Mouse (Mus musculus) kidney, embryonic 15.5 days (tissue): Measurements from ENCODE around the gene Tppp3. TPM values are rescaled to one million over a fixed set of nuclear protein-coding genes. Genes with fewer than 3 reads are reported as not detected.

Source experiments
- polyA plus RNA-seq: library from polyadenylated mRNA; unstranded; fragments of >200 nt; fragmentation: Nextera tagmentation; extraction: Ambion mirVana; gene quantifications from 2 replicates; pipeline ENCODE4 v1.2.1, GENCODE M21; 2015

Gene Tppp3
- polyA plus RNA-seq, 1 experiment from 2014 or later = 38.3 TPM

Other genes starting within 250 kb of the Tppp3 start
- 23.8 and 25.2 TPM in 2 replicates for gene D230025D16Rik, start 246.4 kb downstream of the Tppp3 start, polyA plus RNA-seq
- 9.6 and 13.5 TPM in 2 replicates for gene B3gnt9, start 216.4 kb downstream of the Tppp3 start, polyA plus RNA-seq
- 20.0 and 24.2 TPM in 2 replicates for gene Tradd, start 206.9 kb downstream of the Tppp3 start, polyA plus RNA-seq
- 2.3 and 2.7 TPM in 2 replicates for gene Fbxl8, start 206.9 kb downstream of the Tppp3 start, polyA plus RNA-seq
- gene Hsf4, start 201.7 kb downstream of the Tppp3 start, polyA plus RNA-seq = 0.12 and 0.13 TPM in 2 replicates
- 0.84 and 1.1 TPM in 2 replicates for gene Nol3, start 195.4 kb downstream of the Tppp3 start, polyA plus RNA-seq
- gene 4931428F04Rik, start 181.7 kb downstream of the Tppp3 start, polyA plus RNA-seq = 10.6 and 12.6 TPM in 2 replicates
- 21.6 and 25.4 TPM in 2 replicates for gene Exoc3l, start 175.4 kb downstream of the Tppp3 start, polyA plus RNA-seq
- 88.8 and 103 TPM in 2 replicates for gene E2f4, start 173.9 kb downstream of the Tppp3 start, polyA plus RNA-seq
- 10.6 and 11.5 TPM in 2 replicates for gene Elmo3, start 165.9 kb downstream of the Tppp3 start, polyA plus RNA-seq
- gene Lrrc29, start 145.2 kb downstream of the Tppp3 start, polyA plus RNA-seq = 2.2 and 2.6 TPM in 2 replicates
- 119 and 125 TPM in 2 replicates for gene Tmem208, start 145.2 kb downstream of the Tppp3 start, polyA plus RNA-seq
- 3.5 TPM in 2 replicates for gene Fhod1, start 123.6 kb downstream of the Tppp3 start, polyA plus RNA-seq
- gene Slc9a5, start 122.7 kb downstream of the Tppp3 start, polyA plus RNA-seq = 2.5 and 2.9 TPM in 2 replicates
- 0.39 and 0.50 TPM in 2 replicates for gene Plekhg4, start 98.3 kb downstream of the Tppp3 start, polyA plus RNA-seq
- gene Kctd19, start 58.0 kb downstream of the Tppp3 start, polyA plus RNA-seq = not detected in 2 replicates
- gene Lrrc36, start 58.0 kb downstream of the Tppp3 start, polyA plus RNA-seq = 0.18 and 0.22 TPM in 2 replicates
- gene Zdhhc1, start 25.4 kb upstream of the Tppp3 start, polyA plus RNA-seq = 39.2 and 43.7 TPM in 2 replicates
- 30.0 and 35.6 TPM in 2 replicates for gene Hsd11b2, start 47.2 kb upstream of the Tppp3 start, polyA plus RNA-seq
- gene Atp6v0d1, start 94.5 kb upstream of the Tppp3 start, polyA plus RNA-seq = 85.8 and 88.3 TPM in 2 replicates
- 33.3 and 39.5 TPM in 2 replicates for gene Ripor1, start 133.7 kb upstream of the Tppp3 start, polyA plus RNA-seq
- gene Ctcf, start 165.0 kb upstream of the Tppp3 start, polyA plus RNA-seq = 134 TPM in 2 replicates
- 0.83 and 1.1 TPM in 2 replicates for gene Agrp, start 165.9 kb upstream of the Tppp3 start, polyA plus RNA-seq
- 0.63 and 0.78 TPM in 2 replicates for gene Carmil2, start 214.7 kb upstream of the Tppp3 start, polyA plus RNA-seq
- 55.3 and 67.2 TPM in 2 replicates for gene Acd, start 229.6 kb upstream of the Tppp3 start, polyA plus RNA-seq
- gene Pard6a, start 229.6 kb upstream of the Tppp3 start, polyA plus RNA-seq = 16.9 and 18.0 TPM in 2 replicates
- 0.26 TPM in 1 of 2 replicates, not detected in the other for gene 4933405L10Rik, start 236.1 kb upstream of the Tppp3 start, polyA plus RNA-seq
- 28.8 and 31.0 TPM in 2 replicates for gene Enkd1, start 236.7 kb upstream of the Tppp3 start, polyA plus RNA-seq